Mouse (Mus musculus): ENCODE measurements at regions not wholly inside any gene's neighbourhood (a gene's known extent, or its start where the extent isn't known, plus 50 kb on each side); places are given as distances from the start of the nearest gene placed in this dataset.

DNA sequence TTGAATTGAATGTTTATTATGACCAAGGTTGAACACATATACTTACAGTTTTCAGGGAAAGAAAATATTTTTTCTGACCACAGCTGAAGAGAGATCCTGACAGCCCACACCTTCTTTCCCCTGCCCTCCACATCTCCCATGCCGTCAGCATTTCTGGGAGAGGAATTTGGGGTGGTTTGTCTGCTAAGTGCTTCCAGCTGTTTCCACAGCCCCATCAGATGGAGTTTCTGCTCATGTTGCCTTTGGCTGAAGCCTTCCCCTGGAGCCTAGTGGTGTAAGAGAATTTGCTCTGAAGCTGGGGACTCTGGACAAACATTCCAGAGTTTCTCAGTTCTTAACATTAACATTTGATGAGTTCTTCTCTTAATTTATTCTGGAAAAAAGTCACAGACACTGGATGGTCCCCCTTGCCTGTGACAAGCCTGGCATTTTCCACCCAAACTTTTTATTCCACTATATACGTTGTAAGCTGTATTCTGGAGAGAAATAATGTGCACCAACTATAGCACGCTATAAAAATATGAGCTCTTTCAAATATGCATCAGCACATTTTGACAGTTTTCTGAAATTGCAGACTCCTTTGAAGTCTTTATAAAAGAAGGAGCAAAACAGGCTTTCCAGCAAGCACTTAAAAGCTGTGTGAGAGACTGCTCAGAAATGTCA lies 699.5 kb downstream of the Rfpl4b start:
- TF ChIP-seq CTCF (IDR thresholded peaks at IDR 0.05; ENCODE audit: borderline replicate concordance, extremely low read depth, insufficient read depth, insufficient read length) (no peak), POLR2A (IDR thresholded peaks at IDR 0.05; ENCODE audit: borderline replicate concordance, extremely low read depth, insufficient read depth, insufficient read length, poor library complexity, severe bottlenecking) (no peak)
